Mouse (Mus musculus): Measurements from ENCODE around the gene Acsm4.

Acsm4 gene

DNA sequence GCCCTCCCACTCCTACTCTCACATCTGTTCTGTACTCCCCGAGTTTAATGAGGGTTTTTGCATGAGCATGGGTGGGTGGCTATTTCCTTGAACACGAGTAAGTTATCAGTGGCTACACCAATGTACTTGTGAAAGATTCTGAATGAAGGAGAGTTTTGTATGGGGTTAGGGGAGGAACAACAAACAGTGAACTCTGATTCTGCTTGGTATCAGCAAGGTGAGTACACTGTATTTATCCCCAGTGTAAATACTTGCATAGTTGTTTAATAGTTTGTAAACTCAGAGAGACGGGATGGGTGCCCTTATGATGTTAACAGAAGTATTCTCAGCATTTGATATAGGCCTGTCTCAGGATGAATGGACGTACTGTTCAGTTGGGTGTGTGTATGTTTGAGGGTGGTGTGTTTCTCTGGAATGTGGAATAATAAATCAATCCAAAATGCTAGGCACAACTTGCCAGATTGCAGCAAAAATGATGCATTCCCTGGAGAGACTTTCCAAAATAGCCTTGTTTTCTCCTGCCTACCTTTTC, 72.4 kb downstream of the Acsm4 start:
- peak; percentile 1 for DNase-seq (ENCODE audit: low read depth, low spot score)

All from 3T3-L1 (cell line).